ENCODE assay signal across 28 mouse cellular contexts in the genomic region with DNA sequence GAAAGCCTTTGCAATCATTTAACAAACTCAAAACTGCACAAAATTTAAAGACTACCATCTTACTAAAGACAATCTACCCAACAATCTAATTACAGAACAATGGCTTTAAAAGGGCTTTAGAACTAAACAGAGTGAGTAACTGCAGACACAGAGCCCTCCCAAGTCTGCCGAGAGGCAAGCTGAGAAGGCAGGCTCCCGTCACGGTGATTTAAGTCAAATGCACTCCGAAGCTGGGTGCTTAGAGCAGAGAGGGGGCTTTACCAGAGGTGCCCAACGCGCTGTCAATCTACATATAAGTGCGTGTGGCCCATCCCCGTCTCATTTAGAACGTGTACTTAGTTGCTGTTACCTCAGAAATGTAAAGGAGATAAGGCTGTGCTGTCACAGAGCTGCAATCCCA.
DNase-seq lines count a peak whose midpoint lies in the region; ATAC-seq and TF ChIP-seq lines count a peak whose summit lies in the region.
"Had no signal": no experiment of that assay in that cellular context is flagged by ENCODE, and none has a peak within 500 bp of the region (broad histone marks: within the 10 kb centered on the region; RNA-seq: fewer than 3 reads in every experiment).

No protein-coding gene starts in this region.

- no peak for TF ChIP-seq CTCF in kidney, postnatal 0 days (IDR thresholded peaks at IDR 0.05; ENCODE audit: low read depth)

- no peak for ATAC-seq in embryonic facial prominence, embryonic 14.5 days (ENCODE audit: low read depth)
- ATAC-seq in kidney, postnatal 0 days (replicated peaks; ENCODE audit: low FRiP score, low read depth), result no peak
- no peak for ATAC-seq in kidney, embryonic 15.5 days (replicated peaks; ENCODE audit: low FRiP score)
- ATAC-seq in midbrain, embryonic 14.5 days (ENCODE audit: low FRiP score, low TSS enrichment), result no peak
- ATAC-seq in midbrain, embryonic 13.5 days, result no peak
- ATAC-seq: activated CD4-positive, CD25-positive, alpha-beta regulatory T cell, adult 4 months; CD4-positive, CD25-positive, alpha-beta regulatory T cell, adult 4 months; forebrain, embryonic 14.5 days; forebrain, postnatal 0 days; hindbrain, postnatal 0 days; inflammation-experienced regulatory T-cells, adult 6 months; intestine, embryonic 16.5 days had no signal

- no peaks in the 10 kb centered on the region for H3K27me3 ChIP-seq in embryonic facial prominence, embryonic 14.5 days (replicated peaks; ENCODE audit: control insufficient read depth, insufficient read depth, low read length)
- H3K27me3 ChIP-seq in embryonic facial prominence, embryonic 10.5 days (replicated peaks; ENCODE audit: low read depth, poor library complexity, severe bottlenecking), result no peaks in the 10 kb centered on the region
- no peaks in the 10 kb centered on the region for H3K27me3 ChIP-seq in kidney, postnatal 0 days (ENCODE audit: insufficient read depth, low read length)
- no peaks in the 10 kb centered on the region for H3K27me3 ChIP-seq in kidney, embryonic 15.5 days
- no peaks in the 10 kb centered on the region for H3K27me3 ChIP-seq in midbrain, embryonic 14.5 days (ENCODE audit: control insufficient read depth, insufficient read depth, low read length)
- 0 out of 2 replicates have a peak, but pooled peaks cover 3% of the 10 kb centered on the region for H3K27me3 ChIP-seq in midbrain, embryonic 13.5 days
- H3K27me3 ChIP-seq: embryonic facial prominence, embryonic 15.5 days; heart, embryonic 13.5 days had no signal

- no peak overlapping the region for H3K9ac ChIP-seq in embryonic facial prominence, embryonic 14.5 days (ENCODE audit: low read depth, low read length)
- H3K9ac ChIP-seq in kidney, postnatal 0 days (ENCODE audit: low read depth, low read length), result no peak overlapping the region
- H3K9ac ChIP-seq in kidney, embryonic 15.5 days, result no peak overlapping the region
- no peak overlapping the region for H3K9ac ChIP-seq in midbrain, embryonic 14.5 days (replicated peaks; ENCODE audit: low read length)
- no peak overlapping the region; the same call in 1 of the 2 replicates for H3K9ac ChIP-seq in midbrain, embryonic 13.5 days (replicated peaks)
- H3K9ac ChIP-seq: embryonic facial prominence, embryonic 15.5 days; forebrain, postnatal 0 days; heart, embryonic 13.5 days; hindbrain, embryonic 14.5 days had no signal

- H3K27ac ChIP-seq in embryonic facial prominence, embryonic 14.5 days (replicated peaks; ENCODE audit: low read depth, low read length), result no peak overlapping the region
- no peak overlapping the region for H3K27ac ChIP-seq in embryonic facial prominence, embryonic 10.5 days (replicated peaks)
- no peak overlapping the region for H3K27ac ChIP-seq in kidney, postnatal 0 days
- no peak overlapping the region for H3K27ac ChIP-seq in kidney, embryonic 15.5 days
- no peak overlapping the region for H3K27ac ChIP-seq in midbrain, embryonic 14.5 days (replicated peaks; ENCODE audit: low read depth, low read length)
- no peak overlapping the region for H3K27ac ChIP-seq in midbrain, embryonic 13.5 days
- H3K27ac ChIP-seq: embryonic facial prominence, embryonic 15.5 days; gastrocnemius, adult 2 months; heart, embryonic 13.5 days; hindbrain, embryonic 14.5 days; hindbrain, postnatal 0 days had no signal

- no peak overlapping the region for H3K4me3 ChIP-seq in embryonic facial prominence, embryonic 14.5 days (ENCODE audit: low read depth, low read length)
- no peak overlapping the region for H3K4me3 ChIP-seq in embryonic facial prominence, embryonic 10.5 days
- no peak overlapping the region for H3K4me3 ChIP-seq in kidney, postnatal 0 days (replicated peaks; ENCODE audit: low read depth, low read length)
- no peak overlapping the region for H3K4me3 ChIP-seq in kidney, embryonic 15.5 days (replicated peaks)
- no peak overlapping the region for H3K4me3 ChIP-seq in midbrain, embryonic 14.5 days (replicated peaks; ENCODE audit: low read depth, low read length)
- no peak overlapping the region for H3K4me3 ChIP-seq in midbrain, embryonic 13.5 days (replicated peaks)
- H3K4me3 ChIP-seq: embryonic facial prominence, embryonic 15.5 days; gastrocnemius, adult 2 months; heart, embryonic 13.5 days had no signal

- DNase-seq in embryonic facial prominence, embryonic 14.5 days (ENCODE audit: low spot score), result peak; percentile 62
- no peak for DNase-seq in embryonic facial prominence, embryonic 10.5 days (ENCODE audit: low spot score)
- DNase-seq in kidney, postnatal 0 days (ENCODE audit: low spot score), result peak; percentile 49
- DNase-seq in midbrain, embryonic 14.5 days, result peak; percentile 62
- DNase-seq in layer of hippocampus, adult 9-11 months, result no peak
- DNase-seq: adrenal gland, postnatal 10 days; adrenal gland, postnatal 36 days; cerebellum, adult 11 months; cerebellum, adult 2 months; cerebellum, adult 9-11 months; cerebellum, postnatal 25 days; forebrain, postnatal 0 days; gastrocnemius, adult 2 months; gastrocnemius, postnatal 14 days; heart, adult 11 months; heart, postnatal 14 days; heart, postnatal 4 days had no signal

- H3K4me1 ChIP-seq in embryonic facial prominence, embryonic 14.5 days (ENCODE audit: control insufficient read depth, insufficient read depth, low read length), result no peaks in the 10 kb centered on the region
- peaks cover 31% of the 10 kb centered on the region for H3K4me1 ChIP-seq in embryonic facial prominence, embryonic 10.5 days
- no peaks in the 10 kb centered on the region; the same call in 1 of the 2 replicates for H3K4me1 ChIP-seq in kidney, postnatal 0 days (replicated peaks; ENCODE audit: insufficient read depth, low read length)
- peaks cover 22% of the 10 kb centered on the region for H3K4me1 ChIP-seq in kidney, embryonic 15.5 days
- H3K4me1 ChIP-seq in midbrain, embryonic 14.5 days (ENCODE audit: control insufficient read depth, insufficient read depth, low read length), result peaks cover 9% of the 10 kb centered on the region
- H3K4me1 ChIP-seq in midbrain, embryonic 13.5 days (replicated peaks), result peaks cover 35% of the 10 kb centered on the region

- no peaks in the 10 kb centered on the region for H3K9me3 ChIP-seq in embryonic facial prominence, embryonic 14.5 days (ENCODE audit: control insufficient read depth, low read length)
- H3K9me3 ChIP-seq in embryonic facial prominence, embryonic 10.5 days, result no peaks in the 10 kb centered on the region
- H3K9me3 ChIP-seq in kidney, postnatal 0 days (replicated peaks; ENCODE audit: low read length), result no peaks in the 10 kb centered on the region
- H3K9me3 ChIP-seq in kidney, embryonic 15.5 days (replicated peaks), result no peaks in the 10 kb centered on the region
- no peaks in the 10 kb centered on the region for H3K9me3 ChIP-seq in midbrain, embryonic 14.5 days (ENCODE audit: control insufficient read depth, low read length)
- H3K9me3 ChIP-seq in midbrain, embryonic 13.5 days, result no peaks in the 10 kb centered on the region
- H3K9me3 ChIP-seq: embryonic facial prominence, embryonic 15.5 days; heart, embryonic 13.5 days had no signal

- no peak overlapping the region for H3K4me2 ChIP-seq in embryonic facial prominence, embryonic 14.5 days (ENCODE audit: low read depth, low read length)
- H3K4me2 ChIP-seq in kidney, postnatal 0 days (ENCODE audit: low read length), result no peak overlapping the region
- H3K4me2 ChIP-seq in kidney, embryonic 15.5 days, result no peak overlapping the region
- no peak overlapping the region for H3K4me2 ChIP-seq in midbrain, embryonic 14.5 days (ENCODE audit: low read length)
- H3K4me2 ChIP-seq in midbrain, embryonic 13.5 days (replicated peaks), result no peak overlapping the region
- H3K4me2 ChIP-seq: embryonic facial prominence, embryonic 15.5 days; heart, embryonic 13.5 days; hindbrain, embryonic 14.5 days had no signal

- no peaks in the 10 kb centered on the region for H3K36me3 ChIP-seq in embryonic facial prominence, embryonic 14.5 days (ENCODE audit: control insufficient read depth, insufficient read depth, low read length)
- peaks cover 11% of the 10 kb centered on the region; the same call in 1 of the 2 replicates for H3K36me3 ChIP-seq in embryonic facial prominence, embryonic 10.5 days (replicated peaks)
- H3K36me3 ChIP-seq in kidney, postnatal 0 days (ENCODE audit: insufficient read depth, low read length), result no peaks in the 10 kb centered on the region
- 0 out of 2 replicates have a peak, but pooled peaks cover 7% of the 10 kb centered on the region for H3K36me3 ChIP-seq in kidney, embryonic 15.5 days
- no peaks in the 10 kb centered on the region for H3K36me3 ChIP-seq in midbrain, embryonic 14.5 days (ENCODE audit: control insufficient read depth, insufficient read depth, low read length)
- no peaks in the 10 kb centered on the region for H3K36me3 ChIP-seq in midbrain, embryonic 13.5 days
- H3K36me3 ChIP-seq: embryonic facial prominence, embryonic 15.5 days had no signal

- 43% methylated on average over 9 of the region's 9 CpGs for WGBS in embryonic facial prominence, embryonic 14.5 days
- WGBS in embryonic facial prominence, embryonic 10.5 days, result 62% methylated on average over 9 of the region's 9 CpGs
- 28% methylated on average over 9 of the region's 9 CpGs for WGBS in kidney, postnatal 0 days
- 19% methylated on average over 9 of the region's 9 CpGs for WGBS in kidney, embryonic 15.5 days
- WGBS in midbrain, embryonic 14.5 days, result 11% methylated on average over 9 of the region's 9 CpGs
- 24% methylated on average over 9 of the region's 9 CpGs for WGBS in midbrain, embryonic 13.5 days

Comparison
In these comparisons a context has a peak if more than half of its experiments do, and no peak if none do; other contexts are left out.
1. DNase-seq: peak in embryonic facial prominence, embryonic 14.5 days (single experiment), kidney, postnatal 0 days (single experiment) and midbrain, embryonic 14.5 days (single experiment); none in embryonic facial prominence, embryonic 10.5 days (single experiment) and layer of hippocampus, adult 9-11 months (single experiment).